Mouse (Mus musculus): ENCODE measurements around the gene Slc4a3.

GRCm38 (mm10) chr1:75548083-75548482 is 2.0 kb downstream of the Slc4a3 start:
- TF ChIP-seq POLR2A (IDR thresholded peaks at IDR 0.05; ENCODE audit: borderline replicate concordance, control insufficient read depth, low read depth, low read length) (no peak), CTCF (IDR thresholded peaks at IDR 0.05; ENCODE audit: control insufficient read depth, insufficient read depth, low read length) (no peak)

Data from bone marrow, adult 2 months (tissue).